Mouse (Mus musculus): ENCODE results near the gene Hoxc9.

DNA sequence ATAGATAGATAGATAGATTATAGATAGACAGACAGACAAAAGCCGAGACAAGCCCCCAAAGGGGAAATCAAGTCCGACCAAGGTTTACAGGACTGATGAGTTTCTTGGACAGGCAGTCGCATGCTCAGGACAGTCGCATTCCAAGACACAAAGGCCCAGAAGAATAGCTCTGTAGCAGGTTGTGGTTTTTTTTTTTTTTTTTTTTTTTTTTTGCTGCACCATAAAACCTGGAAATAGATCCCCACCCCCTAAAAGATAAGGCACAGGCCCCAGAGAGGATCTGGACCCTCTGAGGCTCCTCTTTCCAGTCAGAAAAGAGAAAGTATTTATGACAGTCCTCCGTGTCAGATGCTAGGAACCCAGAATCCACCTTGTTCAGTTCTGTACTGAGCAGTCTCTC lies 11.8 kb downstream of the Hoxc9 start:
- no peak for TF ChIP-seq POLR2A (IDR thresholded peaks at IDR 0.05; ENCODE audit: borderline replicate concordance, extremely low read depth, insufficient read depth, insufficient read length, poor library complexity, severe bottlenecking)
- TF ChIP-seq CTCF (IDR thresholded peaks at IDR 0.05; ENCODE audit: borderline replicate concordance, extremely low read depth, insufficient read depth, insufficient read length), result no peak

All from brain, embryonic 14.5 days (tissue).